Mouse (Mus musculus): Measurements from ENCODE around the gene AF366264. TPM values are rescaled to one million over a fixed set of nuclear protein-coding genes. Genes with fewer than 3 reads are reported as not detected.
"Not testable (repeated sequence)": the region's sequence is repeated elsewhere in the genome, so short reads cannot be mapped to it uniquely, and the experiment has no call there.

Gene AF366264
- polyA plus RNA-seq (2012; ENCODE audit: insufficient read depth, insufficient read length, missing spikeins), result not detected in 2 replicates

DNA sequence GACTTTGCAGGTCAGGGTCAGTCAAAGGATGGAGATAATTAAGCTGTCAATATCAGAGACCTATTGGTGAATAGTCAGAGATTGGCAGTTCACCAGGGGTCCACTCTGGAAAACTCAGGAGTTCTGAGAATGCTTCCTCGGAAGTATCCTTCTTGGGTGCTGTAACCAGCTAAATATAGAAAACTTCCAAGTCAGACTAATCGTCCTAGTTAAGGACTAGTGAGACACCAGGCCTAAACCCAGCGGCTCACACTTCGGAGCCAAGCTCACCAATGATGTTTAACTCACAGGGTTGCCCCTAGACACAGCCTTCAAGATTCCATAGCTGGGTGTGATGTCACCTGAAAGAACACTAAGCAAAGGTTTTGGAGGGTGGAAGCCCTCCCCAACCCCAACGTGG lies at the start of gene AF366264:
Gene AF366264 (minus strand): TSS at position 101 of the 400 bp plus-strand sequence.
- H3K4me1 ChIP-seq (ENCODE audit: control insufficient read depth, insufficient read depth, insufficient read length, low read length); H3K27ac ChIP-seq (replicated peaks; ENCODE audit: low read depth, low read length); H3K4me3 ChIP-seq (ENCODE audit: insufficient read depth, low read depth, low read length): not testable (repeated sequence)

DNA sequence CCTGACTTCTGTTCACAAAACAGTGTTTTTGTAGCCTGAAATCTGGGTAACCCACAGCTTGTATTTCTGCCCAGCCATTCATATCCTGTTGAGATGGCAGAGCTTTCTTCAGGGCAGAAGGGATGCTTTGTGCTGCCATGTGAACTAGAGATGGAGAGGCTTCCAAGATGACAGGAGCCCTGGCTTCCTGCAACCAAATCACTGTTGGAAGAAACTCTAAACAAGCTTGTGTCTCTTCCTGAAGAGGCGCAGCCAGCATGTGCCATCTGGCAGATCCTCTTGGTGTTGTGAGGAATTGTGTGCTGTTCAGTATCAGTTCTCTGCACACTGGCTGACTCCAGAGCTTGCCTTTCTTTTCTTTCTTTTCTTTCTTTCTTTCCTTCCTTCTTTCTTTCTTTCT lies 5.1 kb upstream of the AF366264 start:
- not testable (repeated sequence) for H3K4me1 ChIP-seq (ENCODE audit: control insufficient read depth, insufficient read depth, insufficient read length, low read length); H3K4me3 ChIP-seq (ENCODE audit: insufficient read depth, low read depth, low read length); H3K27ac ChIP-seq (replicated peaks; ENCODE audit: low read depth, low read length)

DNA sequence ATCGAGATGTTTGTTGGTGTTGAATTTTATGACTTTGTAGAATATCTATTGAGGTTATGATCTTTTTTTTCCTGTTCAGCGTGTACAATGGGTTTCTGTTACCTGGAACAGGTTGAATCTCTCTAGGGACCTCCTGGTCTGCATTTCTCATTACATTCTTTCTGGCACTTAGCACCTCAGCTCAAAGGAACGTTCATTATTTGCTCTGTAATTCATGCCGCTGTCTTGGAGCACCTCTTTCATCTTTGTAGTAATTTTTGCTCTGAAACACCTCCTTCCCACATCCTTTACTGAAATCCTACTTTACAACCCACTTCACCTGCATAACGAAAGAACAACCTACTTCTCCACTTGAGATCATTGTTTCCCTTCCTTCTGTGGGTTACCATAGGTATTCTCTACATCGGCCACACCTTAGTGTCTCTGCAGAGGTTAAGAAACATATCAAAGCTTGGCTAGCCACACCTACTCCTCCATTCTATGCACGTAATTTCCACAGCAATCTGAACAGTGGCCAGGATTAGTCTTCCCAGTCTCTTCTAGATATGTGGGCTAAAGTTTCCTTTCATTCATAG lies 9.5 kb downstream of the AF366264 start:
- Histone ChIP-seq H3K4me3 (ENCODE audit: insufficient read depth, low read depth, low read length) (no peak overlapping the region), H3K4me1 (ENCODE audit: control insufficient read depth, insufficient read depth, insufficient read length, low read length) (no peaks in the 10 kb centered on the region), H3K27ac (replicated peaks; ENCODE audit: low read depth, low read length) (no peak overlapping the region)

DNA sequence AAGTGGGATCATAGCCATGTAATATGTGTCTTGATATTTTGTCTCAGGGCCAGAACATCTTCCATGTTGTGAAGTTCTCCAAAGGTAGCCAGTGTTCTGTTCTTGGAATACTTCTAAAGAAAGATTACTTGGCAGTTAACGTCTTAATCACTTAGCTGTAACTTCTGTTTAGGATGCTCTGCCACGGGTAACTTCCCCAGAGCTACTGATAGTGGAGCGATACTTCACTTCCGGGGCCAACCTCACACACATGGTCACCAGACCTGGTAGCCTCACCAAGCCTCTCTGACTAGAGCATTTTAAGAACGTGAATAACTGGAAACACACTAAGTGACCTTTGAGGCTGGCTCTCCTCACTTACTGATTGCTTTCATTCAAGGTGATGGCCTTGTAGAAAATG lies 38.6 kb downstream of the AF366264 start:
- no peak overlapping the region for H3K4me3 ChIP-seq (ENCODE audit: insufficient read depth, low read depth, low read length)
- no peaks in the 10 kb centered on the region for H3K4me1 ChIP-seq (ENCODE audit: control insufficient read depth, insufficient read depth, insufficient read length, low read length)
- no peak overlapping the region for H3K27ac ChIP-seq (replicated peaks; ENCODE audit: low read depth, low read length)

DNA sequence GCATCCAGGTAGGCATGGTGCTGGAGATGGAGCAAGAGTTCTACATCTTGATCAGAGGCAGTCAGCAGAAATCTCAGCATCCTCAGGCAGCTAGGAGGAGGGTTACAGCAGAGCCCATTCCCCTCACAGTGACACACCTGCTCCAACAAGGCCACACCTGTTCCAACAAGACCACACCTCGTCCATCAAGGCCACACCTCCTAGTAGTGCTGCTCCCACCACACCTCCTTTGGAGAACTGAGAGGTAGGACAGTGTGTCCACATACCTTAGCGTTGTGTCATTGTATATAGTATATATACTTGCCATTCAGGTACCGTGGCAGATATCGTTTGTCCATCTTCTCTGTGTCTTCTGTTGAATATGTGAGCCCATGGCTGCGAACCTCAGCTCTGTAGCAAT lies 40.5 kb downstream of the AF366264 start:
- Histone ChIP-seq H3K4me1 (ENCODE audit: control insufficient read depth, insufficient read depth, insufficient read length, low read length) (no peaks in the 10 kb centered on the region), H3K4me3 (ENCODE audit: insufficient read depth, low read depth, low read length) (no peak overlapping the region), H3K27ac (replicated peaks; ENCODE audit: low read depth, low read length) (no peak overlapping the region)

DNA sequence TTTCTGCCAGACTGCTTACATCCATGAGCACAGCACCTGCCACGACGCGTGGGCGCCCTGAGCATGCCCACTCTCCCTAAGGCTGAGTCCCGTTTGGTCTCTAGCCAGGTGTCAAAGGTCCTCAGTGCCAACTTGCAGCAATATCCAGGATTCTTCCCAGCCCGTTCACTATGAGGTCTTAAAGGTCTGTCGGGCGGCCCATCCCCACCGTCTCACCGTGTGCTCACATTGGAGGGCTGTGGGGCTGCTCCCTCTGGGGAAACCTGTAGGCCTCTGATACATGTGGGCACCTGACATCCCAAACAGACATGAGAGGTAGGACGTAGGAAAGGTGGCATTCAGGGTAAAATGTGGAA lies 44.5 kb downstream of the AF366264 start:
- H3K27ac ChIP-seq (replicated peaks; ENCODE audit: low read depth, low read length), result no peak overlapping the region
- no peaks in the 10 kb centered on the region for H3K4me1 ChIP-seq (ENCODE audit: control insufficient read depth, insufficient read depth, insufficient read length, low read length)
- H3K4me3 ChIP-seq (ENCODE audit: insufficient read depth, low read depth, low read length), result no peak overlapping the region

DNA sequence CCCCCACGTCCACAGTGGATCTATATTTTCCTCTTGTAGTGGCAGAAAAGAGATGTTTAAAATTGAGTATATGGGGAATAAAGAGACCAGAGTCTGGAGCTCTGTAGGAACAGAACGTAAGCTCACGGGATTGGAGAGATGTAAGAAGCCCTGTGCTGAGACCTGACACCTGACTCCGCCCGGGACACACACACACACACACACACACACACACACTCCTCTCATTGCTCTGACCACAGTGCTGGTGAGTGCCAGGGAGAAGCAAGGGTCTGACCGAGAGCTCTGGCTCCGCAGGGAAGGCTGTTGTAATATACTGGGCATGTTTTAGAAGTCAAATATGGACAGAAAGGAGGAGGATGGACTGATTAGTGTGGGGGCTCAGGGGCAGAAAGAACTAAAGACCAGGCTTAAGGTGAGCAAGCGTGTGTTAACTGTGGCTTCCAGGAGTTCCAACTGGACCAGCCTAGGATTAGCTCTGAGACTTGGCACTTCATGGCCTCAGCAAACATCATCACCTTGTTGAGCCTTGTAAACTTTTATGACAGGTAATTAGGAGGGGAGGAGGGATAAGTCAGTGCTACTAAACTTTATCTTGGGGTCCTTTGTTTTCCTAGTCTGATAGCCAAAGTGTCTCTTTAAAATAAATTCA lies 45.0 kb downstream of the AF366264 start:
- Histone ChIP-seq H3K4me3 (ENCODE audit: insufficient read depth, low read depth, low read length) (no peak overlapping the region), H3K27ac (replicated peaks; ENCODE audit: low read depth, low read length) (no peak overlapping the region), H3K4me1 (ENCODE audit: control insufficient read depth, insufficient read depth, insufficient read length, low read length) (no peaks in the 10 kb centered on the region)

DNA sequence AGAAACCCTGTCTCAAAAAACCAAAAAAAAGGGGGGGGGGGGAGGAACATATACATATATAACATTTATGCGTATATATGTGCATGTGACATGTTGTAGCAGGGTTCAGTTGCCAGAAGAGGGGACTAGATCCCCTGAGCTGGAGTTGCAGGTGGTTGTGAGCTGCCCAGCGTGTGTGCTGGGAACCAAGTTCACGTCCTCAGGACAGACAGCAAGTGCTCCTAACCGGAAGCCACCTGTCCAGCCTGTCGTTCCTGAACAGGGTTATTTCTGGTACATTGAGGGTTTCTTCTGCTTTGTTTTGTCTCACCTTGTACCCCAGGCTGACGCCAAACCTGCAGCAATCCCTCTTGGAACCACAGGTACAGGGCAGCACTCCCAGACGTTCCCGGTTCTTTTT lies 48.6 kb downstream of the AF366264 start:
- no peak overlapping the region for H3K27ac ChIP-seq (replicated peaks; ENCODE audit: low read depth, low read length)
- H3K4me3 ChIP-seq (ENCODE audit: insufficient read depth, low read depth, low read length), result no peak overlapping the region
- H3K4me1 ChIP-seq (ENCODE audit: control insufficient read depth, insufficient read depth, insufficient read length, low read length), result peaks cover 3% of the 10 kb centered on the region; the same call in 1 of the 2 replicates

DNA sequence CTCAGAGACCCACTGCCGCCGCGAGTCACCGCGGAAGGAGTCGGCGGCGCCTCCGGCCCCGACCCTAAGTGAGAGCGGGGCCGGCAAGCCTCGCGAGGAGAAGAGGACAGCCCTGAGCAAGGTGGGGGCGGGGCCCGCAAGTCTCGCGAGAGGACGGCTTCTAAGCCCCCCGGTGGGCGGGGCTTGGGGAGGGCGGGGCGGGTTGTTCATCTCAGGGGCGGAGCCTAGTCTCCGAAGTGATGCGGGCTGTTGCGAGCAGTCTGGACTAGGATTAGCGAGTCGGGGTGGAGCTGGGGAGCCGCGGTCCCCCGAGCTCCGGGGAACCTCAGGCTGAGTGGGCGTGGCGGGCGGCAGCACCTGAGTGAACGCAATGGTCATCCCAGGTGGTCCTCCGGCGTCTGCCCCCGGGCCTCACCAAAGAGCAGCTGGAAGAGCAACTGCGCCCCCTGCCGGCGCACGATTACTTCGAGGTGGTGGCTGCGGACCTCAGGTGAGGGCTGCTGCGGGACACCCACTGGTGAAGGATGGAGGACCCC lies 52.4 kb downstream of the AF366264 start:
- Histone ChIP-seq H3K4me1 (ENCODE audit: control insufficient read depth, insufficient read depth, insufficient read length, low read length) (peaks cover 3% of the 10 kb centered on the region; the same call in 1 of the 2 replicates), H3K4me3 (ENCODE audit: insufficient read depth, low read depth, low read length) (peak overlapping the region; percentile 92), H3K27ac (replicated peaks; ENCODE audit: low read depth, low read length) (peak overlapping the region; percentile 96)

DNA sequence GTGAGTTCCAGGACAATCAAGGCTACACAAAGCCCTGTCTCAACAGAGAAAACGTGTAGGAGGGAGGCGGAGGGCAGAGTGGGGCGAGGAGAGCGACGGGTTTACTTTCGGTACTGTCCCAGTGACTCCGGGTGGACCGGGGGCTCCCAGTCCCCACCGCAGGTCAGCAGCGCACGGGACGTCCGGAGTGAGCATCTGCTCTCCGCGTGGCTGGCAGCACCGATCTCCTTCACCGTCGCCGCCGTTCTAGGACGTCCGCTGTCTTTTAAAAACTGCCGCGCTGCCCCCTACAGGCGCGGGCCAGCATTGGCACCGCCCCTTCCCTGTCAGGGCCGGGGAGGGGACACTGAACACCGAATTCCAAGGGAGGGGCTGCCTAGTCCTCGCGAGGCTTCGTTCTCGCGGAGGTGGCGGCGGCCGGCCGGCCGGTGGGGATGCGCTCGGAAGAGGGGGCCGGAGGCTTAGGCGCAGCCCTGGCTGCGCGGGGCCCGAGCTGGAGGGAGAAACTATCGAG lies 52.9 kb downstream of the AF366264 start, which contains the start of gene Upf3a:
Gene Upf3a (plus strand): TSS at position 366 of the 514 bp plus-strand sequence.
- Histone ChIP-seq H3K4me1 (ENCODE audit: control insufficient read depth, insufficient read depth, insufficient read length, low read length) (peaks cover 3% of the 10 kb centered on the region; the same call in 1 of the 2 replicates), H3K4me3 (ENCODE audit: insufficient read depth, low read depth, low read length) (peak within 1 kb of the TSS; percentile 92), H3K27ac (replicated peaks; ENCODE audit: low read depth, low read length) (peak within 1 kb of the TSS; percentile 96)

Other genes with a start within 250 kb of the AF366264 start
- 9.7 and 13.9 TPM in 2 replicates for gene Rasa3, start 160.8 kb downstream of the AF366264 start, polyA plus RNA-seq (2012; ENCODE audit: insufficient read depth, insufficient read length, missing spikeins)
- gene Cfap97d2, start 132.5 kb downstream of the AF366264 start, polyA plus RNA-seq (2012; ENCODE audit: insufficient read depth, insufficient read length, missing spikeins), result not detected in 2 replicates
- 20.9 and 35.8 TPM in 2 replicates for gene Cdc16, start 80.7 kb downstream of the AF366264 start, polyA plus RNA-seq (2012; ENCODE audit: insufficient read depth, insufficient read length, missing spikeins)
- 20.7 and 23.4 TPM in 2 replicates for gene Upf3a, start 52.8 kb downstream of the AF366264 start, polyA plus RNA-seq (2012; ENCODE audit: insufficient read depth, insufficient read length, missing spikeins)
- 2.1 and 4.8 TPM in 2 replicates for gene Champ1, start 31.3 kb upstream of the AF366264 start, polyA plus RNA-seq (2012; ENCODE audit: insufficient read depth, insufficient read length, missing spikeins)
- gene Coprs, start 51.9 kb upstream of the AF366264 start, polyA plus RNA-seq (2012; ENCODE audit: insufficient read depth, insufficient read length, missing spikeins), result 3.3 and 4.7 TPM in 2 replicates

Measured in brown adipose tissue, adult 24 weeks (tissue).